Mouse (Mus musculus) right cerebral cortex, adult 2 months (tissue): Measurements from ENCODE around the gene Garem2.
"Not testable (repeated sequence)": the region's sequence is repeated elsewhere in the genome, so short reads cannot be mapped to it uniquely, and the experiment has no call there.

Source experiments
- DNase-seq, 2 experiments: peaks; one replicate each; pipeline ENCODE4 v3.0.0; 2021 to 2022; ENCODE audit warnings: low spot score in 2 of 2

Garem2 gene

GRCm38 (mm10) chr5:30104841-30105667, at the start of gene Garem2:
Garem2 (plus strand) TSS chr5:30105161.
- no peak for DNase-seq

- no peak for DNase-seq
Observed at GRCm38 (mm10) chr5:30058216-30058731, 46.7 kb upstream of the Garem2 start.

DNA sequence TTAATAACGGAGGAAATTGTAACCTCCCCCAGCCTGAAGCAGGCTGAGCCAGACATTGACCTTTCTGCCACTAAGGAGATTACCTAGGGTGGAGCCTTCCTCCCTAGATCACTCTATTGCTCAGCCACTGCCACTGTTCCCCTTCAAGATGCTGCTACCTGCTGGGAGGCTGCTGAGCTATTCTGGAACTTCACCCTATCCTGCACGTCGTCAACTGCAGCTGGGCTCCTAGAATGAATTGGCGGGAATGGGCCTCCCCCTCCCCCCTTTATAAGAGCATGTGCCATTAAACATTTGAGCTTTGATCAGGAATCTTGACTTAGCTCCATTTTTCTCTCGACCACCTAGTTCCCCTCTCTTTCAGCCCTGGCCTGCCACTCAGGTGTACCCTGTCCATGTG, 45.4 kb upstream of the Garem2 start:
- not testable (repeated sequence) for DNase-seq

DNA sequence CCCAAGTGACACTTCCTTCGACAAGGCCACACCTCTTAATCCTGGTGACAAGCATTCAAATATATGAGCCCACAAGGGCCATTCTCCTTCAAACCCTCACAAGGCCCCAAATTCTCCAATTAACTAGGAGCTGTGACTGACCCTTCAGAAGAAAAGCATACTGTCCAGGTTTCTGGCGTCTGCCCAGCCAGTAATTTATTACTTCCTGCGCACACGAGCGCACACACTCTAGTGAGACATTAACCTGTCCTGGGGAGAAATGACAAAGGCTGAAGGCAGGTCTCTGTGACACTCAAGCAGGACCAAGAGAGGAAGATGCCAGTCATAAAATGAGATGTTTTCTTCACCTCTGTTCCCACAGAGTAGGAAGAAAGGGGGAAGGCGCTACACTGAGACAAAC, 37.2 kb upstream of the Garem2 start:
- no peak for DNase-seq

DNA sequence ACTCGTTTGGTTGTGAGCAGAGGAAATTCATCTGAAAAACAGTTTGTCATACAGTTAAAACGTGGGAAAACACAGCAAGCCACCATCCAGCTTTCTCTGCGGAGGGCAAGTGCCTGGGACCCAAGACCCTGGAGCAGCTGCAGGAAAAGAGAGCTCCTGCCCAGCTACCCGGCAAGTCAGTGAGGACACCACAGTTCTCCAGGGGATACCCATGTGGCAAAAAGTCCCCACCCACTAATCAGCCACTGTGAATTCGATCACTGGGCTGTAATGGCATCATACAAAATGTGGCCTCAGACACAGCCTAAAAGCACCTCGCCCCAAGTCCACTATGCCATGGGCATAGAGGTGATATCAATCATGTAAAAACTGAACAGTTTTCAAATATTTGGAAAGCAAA, 33.3 kb upstream of the Garem2 start:
- no peak for DNase-seq

GRCm38 (mm10) chr5:30072377-30072776, 32.6 kb upstream of the Garem2 start:
- DNase-seq = no peak

DNA sequence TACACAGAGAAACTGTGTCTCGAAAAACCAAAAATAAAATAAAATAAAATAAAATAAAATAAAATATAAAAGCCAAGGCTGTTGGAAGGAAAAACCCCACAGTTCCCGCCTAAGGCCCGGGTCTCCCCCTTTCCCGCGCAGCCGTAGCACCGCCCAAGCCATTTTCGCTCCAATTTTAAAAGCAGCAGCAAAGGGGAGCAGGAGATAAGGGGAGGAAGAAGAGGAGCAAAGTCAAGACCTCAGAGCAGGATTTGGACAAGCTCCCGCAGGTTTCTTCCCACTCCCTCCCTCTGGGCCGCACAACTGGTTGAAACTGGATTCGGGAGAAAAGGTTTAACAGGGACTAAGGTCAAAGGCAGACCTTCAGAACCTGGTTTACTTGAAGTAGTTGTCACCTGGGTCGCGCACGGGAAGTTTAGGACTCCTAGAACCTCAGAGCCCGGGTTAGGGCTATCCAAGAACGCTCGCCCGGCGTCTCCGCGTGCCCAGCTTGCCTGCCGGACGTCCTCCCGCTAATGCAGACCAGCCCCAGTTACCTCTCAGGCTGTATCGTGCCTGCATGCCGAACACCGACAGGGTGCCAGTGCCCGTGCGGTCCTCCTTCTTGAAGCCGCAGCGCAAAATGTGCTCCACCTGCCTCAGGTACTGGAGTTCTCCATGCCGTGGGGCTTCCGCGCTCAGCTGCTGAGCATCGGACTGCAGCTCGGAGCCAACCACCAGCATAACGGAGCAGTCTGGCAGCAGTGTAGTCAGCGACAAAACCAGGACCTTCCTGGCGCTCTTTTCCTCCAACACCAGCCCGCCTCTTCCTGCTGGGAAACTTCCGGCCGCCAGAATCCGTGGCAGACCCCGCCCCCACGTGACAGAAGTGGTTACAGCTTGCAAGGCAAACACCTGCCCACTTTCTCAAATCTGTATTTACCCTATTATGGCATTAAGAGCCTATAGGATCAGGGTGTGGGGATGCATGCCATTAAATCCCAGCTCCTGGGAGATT, 31.8 kb upstream of the Garem2 start, which contains the start of gene Tyms:
Gene Tyms, minus strand, starts transcription at position 793 of the 997 bp plus-strand sequence.
- peak; percentile 64 to 71 for DNase-seq

GRCm38 (mm10) chr5:30092701-30093100, 12.3 kb upstream of the Garem2 start:
- DNase-seq = no peak

DNA sequence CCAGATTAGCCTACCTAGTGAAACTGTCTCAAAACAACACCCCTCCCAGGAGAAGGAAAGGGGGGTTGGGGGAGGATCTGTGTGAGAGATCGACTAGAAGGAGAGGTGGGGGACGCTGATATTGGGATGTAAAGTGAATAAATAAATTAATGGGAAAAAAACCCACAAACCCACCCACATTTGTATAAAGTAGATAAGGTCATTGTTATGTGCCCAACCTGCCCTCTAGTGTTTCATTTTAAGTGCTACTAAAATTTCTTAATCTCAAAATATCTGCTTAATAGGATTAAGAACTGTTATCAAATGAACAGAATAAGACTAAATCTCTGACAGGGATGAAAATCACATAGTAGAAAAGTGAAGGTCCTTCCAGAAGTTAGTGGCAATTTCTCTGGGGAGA, 10.6 kb upstream of the Garem2 start:
- DNase-seq = no peak

DNA sequence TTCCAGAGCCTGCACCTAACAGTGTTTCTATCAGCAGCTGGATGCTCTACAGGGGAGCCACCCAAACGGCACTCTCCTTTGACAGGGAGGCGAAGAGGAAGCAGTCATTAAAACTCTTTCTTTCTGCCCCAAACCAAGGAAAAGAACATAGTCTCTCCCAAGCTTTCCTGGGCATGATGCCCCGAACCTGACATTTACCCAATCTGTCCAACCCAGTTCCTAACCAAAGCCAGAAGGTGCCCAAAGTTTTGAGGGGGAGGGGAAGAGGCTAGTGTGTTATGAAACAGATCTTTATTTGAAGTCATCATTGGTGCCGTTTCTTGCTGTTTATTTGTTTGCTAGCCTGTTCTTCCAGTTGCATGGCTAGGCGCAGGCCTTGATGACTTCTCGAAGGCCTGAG, 9.2 kb upstream of the Garem2 start:
- no peak for DNase-seq

GRCm38 (mm10) chr5:30098260-30098659, 6.7 kb upstream of the Garem2 start:
- DNase-seq = no peak

DNA sequence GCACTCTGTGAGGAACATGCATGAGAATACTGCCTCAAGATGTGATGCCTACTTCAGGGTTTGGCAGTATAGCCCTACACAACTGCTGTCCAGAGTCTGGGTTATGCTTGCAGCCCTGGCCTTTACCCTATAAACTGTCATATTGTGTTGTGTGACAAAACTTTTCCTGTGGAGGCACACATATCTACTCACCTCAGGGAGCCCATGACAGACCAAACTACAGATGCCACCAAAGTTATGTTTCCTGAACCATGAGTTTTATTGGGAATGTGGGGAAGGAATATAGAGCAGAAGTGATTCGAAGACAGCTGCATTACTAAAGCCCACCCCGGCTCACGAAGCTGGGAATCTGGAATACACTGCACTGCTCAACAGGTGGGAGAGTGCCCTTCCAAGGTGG, 1.6 kb upstream of the Garem2 start:
- DNase-seq = no peak

- DNase-seq = peak in 1 of 2 experiments; percentile 40
Observed at GRCm38 (mm10) chr5:30104339-30104738, 622 bp upstream of the Garem2 start.

- DNase-seq = no peak
Observed at GRCm38 (mm10) chr5:30105668-30106300, 823 bp downstream of the Garem2 start, which contains the start of gene 3110082J24Rik. 3110082J24Rik (minus strand) TSS chr5:30106086.

GRCm38 (mm10) chr5:30106756-30107155, 1.8 kb downstream of the Garem2 start:
- no peak for DNase-seq

GRCm38 (mm10) chr5:30107186-30107585, 2.2 kb downstream of the Garem2 start:
- DNase-seq = no peak

GRCm38 (mm10) chr5:30107611-30108041, 2.7 kb downstream of the Garem2 start:
- DNase-seq = no peak

DNA sequence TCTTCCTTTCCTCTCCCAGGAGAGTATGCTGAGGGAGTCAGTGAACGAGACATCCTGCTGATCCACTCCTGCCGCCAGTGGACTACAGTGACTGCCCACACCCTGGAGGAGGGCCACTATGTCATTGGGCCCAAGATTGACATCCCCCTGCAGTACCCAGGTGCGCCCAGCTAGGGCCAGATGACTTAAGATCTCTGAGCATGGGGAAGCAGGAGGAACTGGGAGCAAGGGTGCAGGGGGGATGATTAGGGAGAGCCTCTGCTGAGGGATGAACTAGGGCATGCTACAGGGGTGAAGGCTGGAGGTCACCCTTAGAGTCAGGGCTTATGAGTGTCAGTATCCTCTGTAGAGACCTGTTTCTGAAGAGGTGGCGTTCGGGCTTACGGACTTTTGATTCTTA, 3.3 kb downstream of the Garem2 start:
- DNase-seq = no peak

DNA sequence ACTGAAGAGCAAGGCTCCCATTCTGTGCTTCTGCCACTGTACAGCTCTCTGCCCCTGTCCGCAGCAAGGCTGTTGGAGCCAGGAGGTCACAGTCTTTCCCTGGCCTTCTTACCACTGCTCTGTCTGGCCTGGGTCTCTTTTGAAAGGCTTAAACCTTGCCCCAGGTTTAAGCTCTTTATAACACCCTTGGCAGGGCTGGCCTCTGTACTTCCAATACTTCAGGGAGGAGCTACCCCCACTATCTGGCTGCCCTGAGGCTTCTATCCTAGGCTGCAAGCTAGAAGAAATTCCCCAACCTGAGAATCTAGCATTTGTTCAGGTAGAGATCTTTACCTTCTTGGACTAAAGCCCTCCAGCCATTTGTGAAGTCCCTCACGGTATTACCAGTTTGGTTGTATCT, 4.9 kb downstream of the Garem2 start:
- no peak for DNase-seq

DNA sequence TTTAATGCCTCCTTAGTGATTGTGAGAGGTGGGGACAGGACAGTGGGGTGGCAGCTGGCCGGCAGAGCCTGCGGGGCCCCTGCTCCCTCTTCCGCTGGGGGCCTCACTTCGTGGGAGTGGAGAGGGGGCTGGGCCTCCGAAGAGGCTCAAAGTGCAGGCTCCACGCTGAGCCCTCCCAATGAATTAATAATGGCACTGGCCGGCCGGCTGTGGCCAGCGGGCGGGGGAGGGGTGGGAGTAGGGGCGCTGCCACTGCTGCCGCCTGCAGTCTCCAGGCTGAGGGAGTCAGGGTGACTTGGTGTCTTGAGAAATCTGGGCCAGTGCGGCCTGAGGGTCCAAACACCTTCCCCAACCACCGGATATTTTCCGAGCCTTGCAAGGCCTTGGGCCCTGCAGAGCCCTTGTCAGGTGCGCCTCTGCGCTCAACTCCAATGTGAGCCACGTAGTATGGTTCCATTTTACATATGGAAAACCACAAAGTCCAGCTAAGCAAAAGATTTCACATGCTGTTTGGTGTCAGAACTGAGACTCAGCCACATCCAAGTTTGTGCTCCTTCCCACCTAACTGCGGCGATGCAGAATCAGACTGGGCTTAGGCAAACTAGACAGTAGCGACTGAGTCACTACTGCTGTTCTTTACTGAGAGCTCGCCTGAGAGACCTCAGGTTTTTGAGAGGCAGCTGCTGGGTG, 5.6 kb downstream of the Garem2 start:
- no peak for DNase-seq

GRCm38 (mm10) chr5:30111126-30111525, 6.2 kb downstream of the Garem2 start:
- no peak for DNase-seq
